Mouse (Mus musculus) cerebellum, postnatal 36 days (tissue): ENCODE data around the gene Hoxa7.

Source experiments
- DNase-seq, 2 experiments: peaks; one replicate each; pipeline ENCODE4 v3.0.0; 2021 to 2022; ENCODE audit warnings: mixed read lengths in 2 of 2

Hoxa7 gene

GRCm38 (mm10) chr6:52252775-52253376 is 31.2 kb upstream of the Hoxa7 start:
- no peak for DNase-seq

GRCm38 (mm10) chr6:52252016-52252774 is 30.5 kb upstream of the Hoxa7 start:
- DNase-seq = no peak

DNA sequence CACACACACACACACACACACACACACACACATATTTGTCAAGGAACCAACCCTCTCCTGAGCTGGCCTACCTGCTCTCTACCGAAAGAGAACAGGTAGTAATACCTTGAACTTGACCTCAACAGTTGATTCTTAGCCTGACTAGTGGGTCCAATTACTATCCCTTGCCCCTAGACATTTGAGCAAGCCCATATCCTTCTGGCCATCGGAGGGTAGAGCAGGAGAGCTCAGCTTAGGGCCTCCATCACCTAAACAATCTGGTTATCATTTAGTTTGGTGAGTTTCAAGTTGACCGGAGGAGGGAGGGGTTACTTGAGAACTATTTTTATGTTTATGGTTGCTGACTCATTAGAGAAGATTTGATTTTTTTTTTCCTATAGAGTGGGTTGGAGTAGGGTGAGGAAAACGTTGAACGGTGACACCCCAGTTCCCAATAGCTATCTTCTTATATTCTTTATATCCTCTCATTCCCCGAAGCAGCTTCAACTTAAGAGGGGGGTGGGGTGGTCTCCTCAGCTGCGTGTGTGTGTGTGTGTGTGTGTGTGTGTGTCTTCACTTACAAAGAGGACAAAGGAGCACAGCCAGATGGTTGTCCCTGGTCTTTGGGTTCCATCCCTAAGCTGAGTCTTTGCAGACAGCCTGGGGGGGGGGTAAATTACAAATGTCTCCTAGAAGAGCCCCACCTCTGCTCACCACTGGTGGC is 29.7 kb upstream of the Hoxa7 start:
- DNase-seq = no peak

- no peak for DNase-seq
These were observed 28.2 kb upstream of the Hoxa7 start for GRCm38 (mm10) chr6:52249826-52250225.

DNA sequence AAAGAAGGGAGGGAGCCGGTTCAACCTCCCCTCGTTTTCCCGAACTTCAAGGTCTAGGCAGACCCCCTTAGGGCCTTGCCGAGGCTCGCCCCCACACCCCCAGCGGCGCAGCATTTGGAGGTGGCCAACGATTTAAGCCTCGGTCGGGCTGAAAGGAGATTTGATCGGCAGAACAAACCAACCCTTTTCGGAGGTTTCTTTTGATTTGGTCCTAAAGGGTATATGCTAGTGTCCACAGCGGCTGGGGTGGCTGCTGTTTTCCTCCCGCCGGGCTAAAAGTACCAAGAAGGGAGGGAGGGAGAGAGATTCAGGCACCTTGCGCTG is 27.7 kb upstream of the Hoxa7 start:
- no peak for DNase-seq

- no peak for DNase-seq
These were observed 27.2 kb upstream of the Hoxa7 start for GRCm38 (mm10) chr6:52248638-52249414.

DNA sequence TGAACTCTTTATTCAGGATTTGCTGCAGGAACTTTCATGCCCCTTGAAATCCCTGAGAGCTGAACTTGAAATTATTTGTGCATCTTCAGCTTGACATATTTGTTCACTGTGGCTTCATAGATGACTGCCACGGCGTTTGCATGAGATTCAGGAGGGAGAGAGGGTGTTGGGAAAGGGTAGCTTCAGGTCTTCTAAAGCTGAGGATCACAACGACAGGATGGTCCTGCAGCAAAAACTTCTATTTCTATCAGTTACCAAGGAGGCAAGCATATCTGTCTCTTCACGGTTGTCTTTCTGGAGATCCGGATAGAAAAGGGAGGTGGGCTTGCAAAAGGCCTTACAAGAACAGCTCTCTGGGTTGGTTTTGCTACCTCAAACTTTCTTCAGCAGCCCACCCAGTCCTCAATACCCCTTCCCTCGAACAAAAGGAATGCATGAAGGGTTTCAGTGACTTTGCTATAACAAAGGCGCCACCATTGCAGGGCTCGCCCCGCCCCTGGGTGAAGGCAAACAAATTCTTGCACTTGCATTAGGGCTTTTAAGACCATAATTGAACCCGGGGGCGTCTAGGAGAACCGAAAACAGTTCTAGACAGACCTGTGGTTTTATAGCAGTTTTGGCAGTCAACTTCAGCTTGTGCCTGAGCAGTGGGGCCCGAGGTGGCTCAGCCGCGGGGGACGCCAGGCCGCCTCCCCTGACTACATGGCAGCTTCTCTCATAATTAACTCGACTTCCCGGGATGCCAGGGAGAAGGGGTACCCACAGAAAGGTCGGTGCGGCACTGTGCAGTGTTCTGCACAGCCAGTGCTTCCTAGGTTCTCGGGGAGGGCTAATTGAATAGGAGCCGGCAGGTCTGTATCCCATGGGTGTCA is 26.3 kb upstream of the Hoxa7 start:
- no peak for DNase-seq

DNA sequence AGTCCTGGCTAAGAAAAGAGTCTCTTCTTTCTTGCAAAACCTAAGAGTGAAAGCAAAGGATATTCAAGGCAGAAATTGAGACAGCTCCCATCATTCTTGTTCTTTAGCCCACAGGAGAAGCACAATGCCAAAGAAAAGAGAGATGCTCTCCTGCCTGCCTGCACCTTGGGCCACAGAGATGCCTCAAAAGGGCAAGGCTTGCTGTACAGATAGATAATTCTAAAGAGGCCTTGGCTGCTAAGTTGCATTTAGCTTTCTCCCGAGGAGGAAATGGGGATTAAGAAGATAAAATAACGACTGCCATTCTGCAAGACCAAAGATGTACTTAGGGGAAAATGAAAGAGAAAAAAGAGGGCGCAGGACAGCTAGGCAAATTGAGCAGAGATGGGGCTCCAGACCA is 25.3 kb upstream of the Hoxa7 start:
- no peak for DNase-seq

GRCm38 (mm10) chr6:52246403-52246803 is 24.7 kb upstream of the Hoxa7 start:
- no peak for DNase-seq

- no peak for DNase-seq
These were observed 24.1 kb upstream of the Hoxa7 start, which contains the start of gene Hoxa11 for GRCm38 (mm10) chr6:52245757-52246142. Gene Hoxa11, minus strand, starts transcription at chr6:52245810.

DNA sequence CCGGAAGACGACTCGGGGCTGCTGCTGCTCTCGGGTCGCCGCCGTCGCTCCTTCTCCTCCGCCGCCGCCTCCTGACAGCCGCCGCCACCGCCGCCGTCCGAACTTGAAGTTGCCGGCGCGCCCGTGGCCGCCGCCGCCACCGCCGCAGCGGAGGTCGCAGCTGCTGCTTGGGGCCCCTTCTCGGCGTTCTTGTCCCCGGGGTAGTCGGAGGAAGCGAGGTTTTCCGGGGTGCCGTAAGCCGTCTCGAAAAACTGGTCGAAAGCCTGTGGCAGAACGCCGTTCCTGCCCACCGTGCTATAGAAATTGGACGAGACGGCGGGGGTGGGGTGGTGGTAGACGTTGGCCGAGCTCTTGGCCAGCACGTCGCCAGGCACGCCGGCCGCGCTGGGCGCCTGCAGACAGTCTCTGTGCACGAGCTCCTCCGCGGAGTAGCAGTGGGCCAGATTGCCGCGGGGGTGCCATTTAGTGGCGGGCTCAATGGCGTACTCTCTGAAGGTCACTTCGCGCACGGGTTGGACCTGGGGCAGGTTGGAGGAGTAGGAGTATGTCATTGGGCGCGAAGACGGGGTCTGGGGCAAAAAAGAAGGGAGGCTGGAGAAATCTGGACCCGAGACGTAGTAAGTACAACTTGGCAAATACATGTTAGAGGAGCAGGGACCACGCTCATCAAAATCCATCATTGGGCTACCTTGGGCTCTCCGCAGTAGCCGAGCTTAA is 23.5 kb upstream of the Hoxa7 start:
- no peak for DNase-seq

DNA sequence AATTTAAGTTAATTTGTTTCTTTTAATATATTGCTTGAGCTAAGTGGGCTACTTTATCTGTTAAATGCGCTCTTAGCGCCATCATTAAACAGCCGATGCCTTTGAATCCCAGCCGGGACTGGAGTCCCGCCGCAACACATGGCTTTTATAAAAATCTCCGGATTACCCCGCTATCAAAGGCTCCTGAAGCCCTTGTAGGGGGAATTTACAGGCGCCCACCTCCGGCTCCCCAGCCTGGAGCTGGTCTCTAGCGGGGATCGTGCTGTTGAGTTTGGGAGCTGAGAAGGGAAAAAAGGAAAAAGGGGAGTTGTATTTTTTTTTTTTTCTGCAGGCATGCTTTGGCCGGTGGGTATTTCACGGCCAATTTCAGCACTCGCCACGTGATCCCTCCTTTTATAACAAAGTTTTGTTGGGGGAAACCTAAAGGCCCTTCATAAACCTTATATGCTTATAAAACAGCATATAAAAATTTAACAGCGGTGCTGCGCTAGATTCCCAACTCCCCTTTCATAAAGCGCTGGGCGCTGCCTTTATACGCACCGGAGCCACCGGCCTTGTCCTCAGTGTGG is 22.9 kb upstream of the Hoxa7 start:
- no peak for DNase-seq

DNA sequence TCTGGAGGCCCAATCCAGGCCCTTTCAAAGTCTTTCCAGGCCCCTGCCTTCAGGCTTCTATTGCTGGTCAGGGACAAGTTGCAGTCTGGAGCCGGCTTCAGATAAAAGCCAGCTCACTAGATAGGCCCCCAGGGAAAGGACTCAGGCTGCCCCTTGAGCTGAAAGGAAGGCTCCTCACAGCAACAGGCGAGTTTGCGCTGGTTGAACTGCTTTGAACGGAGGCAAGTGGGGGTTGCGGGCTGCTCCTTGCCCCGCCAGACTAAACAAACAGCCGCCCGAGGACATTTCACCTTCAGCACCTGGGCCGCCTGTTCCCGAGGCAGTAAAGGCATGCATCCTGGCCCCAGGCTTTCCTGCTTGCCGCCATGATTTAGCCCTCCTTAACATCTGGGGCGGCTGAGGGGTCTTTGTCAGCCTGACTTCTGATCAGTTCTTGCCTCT is 22.0 kb upstream of the Hoxa7 start:
- DNase-seq = no peak

DNA sequence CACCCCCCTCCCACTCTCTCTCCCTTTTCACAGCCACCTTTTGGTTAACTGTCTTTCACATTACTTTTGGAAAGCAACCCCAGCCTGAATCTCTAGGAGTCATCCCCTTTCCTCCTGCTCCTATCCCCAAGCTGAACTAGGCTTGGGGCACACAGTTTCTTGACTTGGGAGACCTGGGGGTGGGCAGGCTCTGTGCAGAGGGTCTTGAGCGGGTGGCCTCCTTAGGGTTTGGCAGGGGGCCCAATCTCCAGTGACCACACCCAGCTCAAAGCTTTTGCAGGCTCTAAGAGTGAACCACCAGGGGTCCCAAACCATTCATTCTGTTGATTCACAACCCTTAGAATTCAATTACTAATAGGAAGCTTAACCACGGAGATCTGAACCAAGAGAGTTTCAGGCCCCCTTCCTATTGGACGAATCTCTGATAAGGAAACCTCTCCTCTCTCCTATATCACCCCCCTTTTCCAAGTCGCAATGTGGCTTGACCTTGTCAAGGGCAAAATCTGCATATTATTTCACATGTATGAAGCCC is 21.2 kb upstream of the Hoxa7 start:
- no peak for DNase-seq

DNA sequence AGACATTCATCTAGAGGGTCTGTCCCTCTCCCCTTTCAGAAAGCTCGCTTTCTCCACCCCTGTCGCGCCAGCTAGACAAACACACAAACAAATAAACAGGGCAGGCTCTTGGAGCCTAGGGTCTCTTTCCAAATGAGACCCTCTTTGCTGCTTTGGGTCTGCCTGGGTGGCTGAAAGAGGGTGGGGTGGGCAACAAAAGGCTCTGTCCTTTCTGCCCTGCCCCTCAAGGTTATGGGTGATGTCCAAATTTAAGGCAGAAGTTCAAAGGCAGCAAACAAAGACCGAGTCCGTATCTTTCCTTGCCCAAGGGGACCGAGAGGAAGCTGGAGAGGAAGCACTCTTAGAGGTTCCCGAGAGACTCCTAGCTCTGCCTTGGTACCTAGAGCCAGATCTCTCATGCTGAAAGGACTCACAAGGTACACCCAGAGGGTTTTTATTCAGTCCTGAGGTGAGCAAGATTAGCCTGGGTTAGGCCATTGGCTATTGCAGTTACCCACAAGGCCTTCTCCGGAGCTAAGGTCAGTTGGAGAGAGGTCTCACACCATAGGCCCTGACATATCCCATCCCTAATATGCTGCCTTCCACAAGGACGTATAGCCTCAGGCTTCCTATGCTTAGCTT is 19.5 kb upstream of the Hoxa7 start:
- DNase-seq = no peak

- DNase-seq = no peak
These were observed 18.8 kb upstream of the Hoxa7 start, which contains the start of gene Hoxa10 for GRCm38 (mm10) chr6:52240389-52241000. Gene Hoxa10, minus strand, starts transcription at chr6:52240854.

- no peak for DNase-seq
These were observed 18.2 kb upstream of the Hoxa7 start for GRCm38 (mm10) chr6:52239625-52240388.

DNA sequence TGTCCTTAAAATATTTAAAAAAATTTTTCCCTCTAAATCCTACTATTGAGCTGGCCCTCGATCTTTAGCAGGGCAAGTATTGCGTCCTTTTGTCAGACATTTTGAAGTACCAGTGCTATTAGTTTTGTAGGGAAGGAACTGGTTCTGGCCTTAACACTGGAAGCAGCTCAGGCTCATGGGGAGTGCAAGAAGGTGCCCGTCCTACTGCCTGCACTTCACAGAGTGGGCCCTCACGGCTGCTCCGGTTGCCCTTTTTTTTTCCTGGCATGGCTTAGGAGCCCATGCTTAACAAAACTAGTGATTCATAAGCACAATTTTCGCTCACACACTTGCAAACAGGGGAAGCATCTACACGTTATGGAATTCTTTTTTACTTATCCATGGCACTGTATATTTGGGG is 17.3 kb upstream of the Hoxa7 start:
- no peak for DNase-seq

GRCm38 (mm10) chr6:52238155-52238545 is 16.5 kb upstream of the Hoxa7 start:
- no peak for DNase-seq
